Mouse (Mus musculus) stomach, embryonic 14.5 days (tissue): ENCODE data around the gene Pitpnb. TPM values are rescaled to one million over a fixed set of nuclear protein-coding genes. Genes with fewer than 3 reads are reported as not detected.
A peak's percentile ranks its signal among the peaks of the same experiment; 100 is the strongest.

Experiments
- ATAC-seq: fragments of 200-750 bp; cut with Nextera tagmentation; 2 replicates; pipeline ENCODE4 v1.8.0; 2017; ENCODE audit warnings: low read depth, moderate TSS enrichment; ENCODE audit not compliant: insufficient number of reproducible peaks, insufficient read depth, low FRiP score
- H3K27ac ChIP-seq: fragments of 300-500 bp; sonication (generic); 2 replicates; pipeline ENCODE4 v1.5.1; 2014; ENCODE audit warnings: mild to moderate bottlenecking, low read length, moderate library complexity, mixed read lengths
- H3K27me3 ChIP-seq: fragments of 300-500 bp; sonication (generic); 2 replicates; pipeline ENCODE4 v1.6.1; 2014; ENCODE audit warnings: low read length, control low read depth, mixed read lengths; ENCODE audit not compliant: control insufficient read depth, insufficient read depth
- H3K36me3 ChIP-seq: fragments of 300-500 bp; sonication (generic); 2 replicates; pipeline ENCODE4 v1.6.1; 2014; ENCODE audit warnings: mild to moderate bottlenecking, control low read depth, low read length, moderate library complexity, mixed read lengths; ENCODE audit not compliant: control insufficient read depth, insufficient read depth
- H3K4me1 ChIP-seq: fragments of 300-500 bp; sonication (generic); 2 replicates; pipeline ENCODE4 v1.6.1; 2014; ENCODE audit warnings: low read length, control low read depth, mixed read lengths; ENCODE audit not compliant: control insufficient read depth, insufficient read depth
- H3K4me2 ChIP-seq: fragments of 300-500 bp; sonication (generic); replicated peaks from 2 replicates; pipeline ENCODE4 v1.6.1; 2014; ENCODE audit warnings: low read depth, low read length, control low read depth
- H3K4me3 ChIP-seq: fragments of 300-500 bp; sonication (generic); 2 replicates; pipeline ENCODE4 v1.5.1; 2014; ENCODE audit warnings: low read depth, low read length, control low read depth
- H3K9ac ChIP-seq: fragments of 300-500 bp; sonication (generic); replicated peaks from 2 replicates; pipeline ENCODE4 v1.6.1; 2014; ENCODE audit warnings: low read depth, mild to moderate bottlenecking, control low read depth, low read length, moderate library complexity, mixed read lengths
- H3K9me3 ChIP-seq: fragments of 300-500 bp; sonication (generic); 2 replicates; pipeline ENCODE4 v1.6.1; 2016; ENCODE audit warnings: low read depth, low read length, control low read depth; ENCODE audit not compliant: control insufficient read depth
- WGBS: fragments of 180-500 bp; shearing (Covaris S2); extraction: QIAGEN DNeasy Blood & Tissue Kit; methylation state at CpG from one replicate; pipeline ENCODE4 v1.1.7; 2014; 5-methylcytosine and 5-hydroxymethylcytosine counted together
- polyA plus RNA-seq: library from polyadenylated mRNA; unstranded; fragments of >200 nt; fragmentation: Nextera tagmentation; extraction: Ambion mirVana; gene quantifications from 2 replicates; pipeline ENCODE4 v1.2.1, GENCODE M21; 2014

Pitpnb gene
- polyA plus RNA-seq, 1 experiment from 2014 or later, result 112 TPM

- no peak overlapping the region for H3K27ac ChIP-seq
- H3K9me3 ChIP-seq, result no peaks in the 10 kb centered on the region
- no peak overlapping the region; the same call in 1 of the 2 replicates for H3K9ac ChIP-seq
- H3K4me2 ChIP-seq, result peak overlapping the region; percentile 92
- no peaks in the 10 kb centered on the region for H3K27me3 ChIP-seq
- H3K36me3 ChIP-seq, result peaks cover 22% of the 10 kb centered on the region; the same call in 1 of the 2 replicates
- peaks cover 66% of the 10 kb centered on the region for H3K4me1 ChIP-seq
- no peak for ATAC-seq
- WGBS, result 67% methylated on average over 10 of the region's 10 CpGs
- peak overlapping the region; percentile 92 for H3K4me3 ChIP-seq
Measured at GRCm38 (mm10) chr5:111423011-111423410, 92.4 kb downstream of the Pitpnb start.

DNA sequence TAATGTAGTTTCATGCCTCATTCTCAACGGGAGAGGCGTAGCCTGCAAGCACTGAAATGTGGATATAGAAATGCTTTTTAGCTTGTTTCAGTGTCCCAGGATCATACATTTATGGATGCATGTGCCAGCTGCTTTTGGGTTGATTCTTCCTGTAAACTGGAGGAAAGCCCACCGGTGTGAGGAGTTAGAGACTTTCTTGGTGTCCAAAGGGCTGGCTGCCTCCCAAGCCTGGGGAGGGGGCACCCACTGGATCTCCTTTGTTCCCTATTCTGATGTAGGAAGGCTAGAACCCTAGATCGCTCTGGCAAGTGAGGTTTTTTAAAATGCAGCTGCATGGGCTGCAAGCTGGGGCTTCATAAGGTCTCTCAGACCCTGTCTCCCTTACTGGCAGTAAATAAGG, 93.1 kb downstream of the Pitpnb start:
- Histone ChIP-seq H3K9me3 (no peaks in the 10 kb centered on the region), H3K4me1 (peaks cover 63% of the 10 kb centered on the region), H3K4me2 (peak overlapping the region; percentile 92), H3K27me3 (no peaks in the 10 kb centered on the region), H3K36me3 (peaks cover 22% of the 10 kb centered on the region; the same call in 1 of the 2 replicates), H3K9ac (no peak overlapping the region), H3K4me3 (peak overlapping the region; percentile 92; the same call in 1 of the 2 replicates), H3K27ac (no peak overlapping the region)
- WGBS, result 70% methylated on average over 4 of the region's 4 CpGs
- ATAC-seq, result no peak

- Histone ChIP-seq H3K4me2 (no peak overlapping the region; the same call in 1 of the 2 replicates), H3K27me3 (no peaks in the 10 kb centered on the region), H3K27ac (no peak overlapping the region), H3K36me3 (peaks cover 13% of the 10 kb centered on the region; the same call in 1 of the 2 replicates), H3K9ac (no peak overlapping the region), H3K4me1 (peaks cover 52% of the 10 kb centered on the region), H3K4me3 (no peak overlapping the region), H3K9me3 (no peaks in the 10 kb centered on the region)
- no peak for ATAC-seq
- WGBS, result 64% methylated on average over 9 of the region's 9 CpGs
Measured at GRCm38 (mm10) chr5:111425813-111426212, 95.2 kb downstream of the Pitpnb start.

- WGBS, result 51% methylated on average over 5 of the region's 5 CpGs
- no peaks in the 10 kb centered on the region for H3K27me3 ChIP-seq
- no peak overlapping the region for H3K4me2 ChIP-seq
- H3K9me3 ChIP-seq, result no peaks in the 10 kb centered on the region
- H3K27ac ChIP-seq, result no peak overlapping the region
- no peak overlapping the region for H3K9ac ChIP-seq
- peaks cover 52% of the 10 kb centered on the region for H3K4me1 ChIP-seq
- ATAC-seq, result no peak
- H3K4me3 ChIP-seq, result no peak overlapping the region
- peaks cover 8% of the 10 kb centered on the region; the same call in 1 of the 2 replicates for H3K36me3 ChIP-seq
Measured at GRCm38 (mm10) chr5:111426249-111426648, 95.7 kb downstream of the Pitpnb start.

DNA sequence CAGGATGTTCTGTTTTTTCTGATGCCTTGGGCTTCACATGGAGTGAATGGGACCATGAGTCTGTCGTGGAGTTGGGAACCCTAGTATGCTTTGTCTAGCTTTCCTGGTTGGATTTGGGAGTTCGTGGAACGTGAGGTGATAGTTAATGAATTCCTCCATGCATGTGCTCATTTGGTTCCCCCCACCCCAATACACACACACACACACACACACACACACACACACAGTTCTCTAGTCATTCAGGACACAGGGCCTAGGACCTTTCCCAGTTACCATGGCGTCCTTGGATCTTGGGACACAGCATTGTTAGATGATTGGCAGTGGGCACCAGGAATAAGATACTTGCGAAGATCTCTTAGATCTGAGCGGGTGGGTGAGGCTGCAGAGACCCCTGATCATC, 98.3 kb downstream of the Pitpnb start:
- Histone ChIP-seq H3K9ac (no peak overlapping the region), H3K4me1 (peaks cover 55% of the 10 kb centered on the region), H3K9me3 (no peaks in the 10 kb centered on the region), H3K4me2 (no peak overlapping the region), H3K27ac (no peak overlapping the region), H3K36me3 (no peaks in the 10 kb centered on the region; the same call in 1 of the 2 replicates), H3K4me3 (no peak overlapping the region), H3K27me3 (no peaks in the 10 kb centered on the region)
- WGBS, result 79% methylated on average over 6 of the region's 6 CpGs
- ATAC-seq, result no peak

DNA sequence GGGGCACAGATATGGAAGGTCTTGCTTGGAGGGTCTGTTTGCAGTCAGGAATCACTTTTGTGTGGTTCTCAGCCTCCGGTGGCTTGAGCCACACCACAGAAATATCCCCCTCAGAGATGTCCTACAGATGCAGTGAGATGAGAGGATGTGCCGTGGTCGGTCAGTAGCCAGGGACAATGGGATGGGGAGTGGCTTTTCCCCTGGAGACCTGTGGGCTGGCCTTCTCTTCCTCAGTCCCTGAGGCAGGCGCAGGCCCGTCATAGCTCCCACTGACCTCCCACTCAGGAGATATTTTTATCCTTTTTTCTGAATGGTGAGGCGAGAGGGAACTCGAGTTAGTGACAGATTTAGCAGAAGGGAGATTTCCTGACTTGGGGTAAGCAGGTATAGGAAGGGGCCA, 99.2 kb downstream of the Pitpnb start:
- ATAC-seq, result no peak
- Histone ChIP-seq H3K4me2 (no peak overlapping the region), H3K27ac (0 out of 2 replicates have a peak overlapping the region, but pooled peaks have one; percentile 39), H3K9me3 (no peaks in the 10 kb centered on the region), H3K4me1 (peaks cover 60% of the 10 kb centered on the region), H3K27me3 (no peaks in the 10 kb centered on the region), H3K4me3 (no peak overlapping the region), H3K9ac (no peak overlapping the region), H3K36me3 (no peaks in the 10 kb centered on the region; the same call in 1 of the 2 replicates)
- 55% methylated on average over 7 of the region's 7 CpGs for WGBS

- H3K36me3 ChIP-seq, result no peaks in the 10 kb centered on the region; the same call in 1 of the 2 replicates
- WGBS, result 53% methylated on average over 11 of the region's 11 CpGs
- no peak overlapping the region for H3K9ac ChIP-seq
- no peaks in the 10 kb centered on the region for H3K27me3 ChIP-seq
- H3K9me3 ChIP-seq, result no peaks in the 10 kb centered on the region
- peaks cover 63% of the 10 kb centered on the region for H3K4me1 ChIP-seq
- 0 out of 2 replicates have a peak overlapping the region, but pooled peaks have one; percentile 7 for H3K4me2 ChIP-seq
- no peak overlapping the region for H3K27ac ChIP-seq
- no peak for ATAC-seq
- no peak overlapping the region for H3K4me3 ChIP-seq
Measured at GRCm38 (mm10) chr5:111431007-111431730, 100.6 kb downstream of the Pitpnb start.

DNA sequence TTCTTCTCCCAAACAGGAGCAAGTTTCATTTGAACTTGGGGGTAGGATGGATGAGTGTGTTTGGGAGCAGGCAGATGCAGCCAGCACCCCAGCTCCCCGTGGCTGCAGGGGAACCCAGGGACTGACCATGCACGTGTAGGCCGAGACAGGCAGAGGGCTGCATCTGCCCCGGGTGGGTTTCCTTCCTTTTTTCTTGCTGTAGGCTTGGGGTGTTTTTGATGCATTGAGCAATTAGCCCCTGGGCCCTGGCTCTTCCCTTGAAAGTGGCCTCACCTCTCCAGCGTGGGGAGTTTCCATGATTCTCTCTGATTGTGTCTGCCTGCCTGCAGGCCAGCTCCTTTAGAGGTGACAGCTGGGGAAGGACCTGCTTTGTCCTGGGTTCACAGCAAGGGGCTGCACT, 102.3 kb downstream of the Pitpnb start:
- Histone ChIP-seq H3K36me3 (no peaks in the 10 kb centered on the region), H3K4me3 (no peak overlapping the region), H3K4me2 (no peak overlapping the region), H3K9ac (no peak overlapping the region), H3K27ac (no peak overlapping the region), H3K27me3 (no peaks in the 10 kb centered on the region), H3K9me3 (no peaks in the 10 kb centered on the region), H3K4me1 (peaks cover 53% of the 10 kb centered on the region)
- WGBS, result 49% methylated on average over 5 of the region's 5 CpGs
- no peak for ATAC-seq
